30 mouse cellular contexts compared by ENCODE assay signal in the genomic region with DNA sequence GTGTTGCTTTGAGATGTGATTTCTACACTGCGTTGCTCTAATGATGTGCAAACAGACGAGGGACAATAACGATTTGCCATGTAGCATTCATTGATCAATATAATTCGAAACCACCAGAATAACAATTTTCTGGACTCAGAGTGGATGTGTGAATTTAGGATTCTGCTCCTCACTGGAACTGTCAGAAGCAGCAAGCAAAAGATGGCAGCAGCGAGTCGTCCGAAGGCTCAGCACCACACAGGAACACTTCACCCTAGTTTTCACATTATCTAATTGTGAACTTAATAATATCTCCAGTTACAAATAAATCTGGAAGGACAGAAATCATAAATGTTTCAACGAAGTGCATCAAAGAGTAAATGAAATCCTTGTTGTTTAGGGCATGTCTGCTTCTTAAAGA. TPM values are rescaled to one million over a fixed set of nuclear protein-coding genes. Genes with fewer than 3 reads are reported as not detected.
DNase-seq lines count a peak whose midpoint lies in the region; ATAC-seq and TF ChIP-seq lines count a peak whose summit lies in the region.
"Had no signal": no experiment of that assay in that cellular context is flagged by ENCODE, and none has a peak within 500 bp of the region (broad histone marks: within the 10 kb centered on the region; RNA-seq: fewer than 3 reads in every experiment).

No protein-coding gene starts in this region.

- H3K36me3 ChIP-seq in forebrain, embryonic 14.5 days (ENCODE audit: control insufficient read depth, insufficient read depth, low read length) = no peaks in the 10 kb centered on the region
- H3K36me3 ChIP-seq in forebrain, embryonic 10.5 days (replicated peaks) = no peaks in the 10 kb centered on the region
- H3K36me3 ChIP-seq: embryonic facial prominence, embryonic 15.5 days; heart, embryonic 13.5 days; hindbrain, embryonic 12.5 days; limb, embryonic 12.5 days; midbrain, embryonic 13.5 days; neural tube, embryonic 13.5 days had no signal

- H3K27me3 ChIP-seq in forebrain, embryonic 14.5 days (replicated peaks; ENCODE audit: control insufficient read depth, insufficient read depth, low read length) = no peaks in the 10 kb centered on the region
- peaks cover 38% of the 10 kb centered on the region for H3K27me3 ChIP-seq in forebrain, embryonic 10.5 days (ENCODE audit: poor library complexity, severe bottlenecking)

- H3K27ac ChIP-seq in forebrain, embryonic 14.5 days (ENCODE audit: low read depth, low read length) = no peak overlapping the region
- H3K27ac ChIP-seq in forebrain, embryonic 10.5 days = no peak overlapping the region
- H3K27ac ChIP-seq in left cerebral cortex, adult 2 months = no peak overlapping the region
- no peak overlapping the region for H3K27ac ChIP-seq in embryonic fibroblast, embryonic 13.5 days (ENCODE audit: insufficient read depth, low read length)
- H3K27ac ChIP-seq: embryonic facial prominence, embryonic 15.5 days; heart, adult 2 months; heart, embryonic 13.5 days; hindbrain, embryonic 12.5 days; limb, embryonic 12.5 days; midbrain, embryonic 13.5 days; neural tube, embryonic 13.5 days had no signal

- intact Hi-C loops in left cerebral cortex, adult 2 months (cut with DNase I) = loop anchor here (2.0 to 10.0 kb wide), 7 partner anchors 107 to 1093 kb away; no protein-coding TSS in a partner anchor
- intact Hi-C loops in left cerebral cortex, postnatal 10 days (cut with DNase I) = loop anchor here (5.0 to 10.0 kb wide), 5 partner anchors 115 to 1095 kb away; no protein-coding TSS in a partner anchor
- intact Hi-C loops in heart, postnatal 14 days (cut with DNase I) = no loop called here

- TF ChIP-seq CTCF in left cerebral cortex, adult 2 months (IDR thresholded peaks at IDR 0.05) = peak; percentile 50
- TF ChIP-seq CTCF in embryonic fibroblast, embryonic 13.5 days (IDR thresholded peaks at IDR 0.05; ENCODE audit: borderline replicate concordance, insufficient read depth, low read length) = peak; percentile 30; the same call in 1 of the 2 replicates

- no peak for ATAC-seq in forebrain, embryonic 14.5 days
- ATAC-seq: activated CD4-positive, CD25-positive, alpha-beta regulatory T cell, adult 4 months; inflammation-experienced regulatory T-cells, adult 6 months; liver, postnatal 0 days; midbrain, embryonic 13.5 days had no signal

- peaks cover 12% of the 10 kb centered on the region for H3K4me1 ChIP-seq in forebrain, embryonic 14.5 days (ENCODE audit: control insufficient read depth, insufficient read depth, low read length)
- H3K4me1 ChIP-seq in forebrain, embryonic 10.5 days = peaks cover 24% of the 10 kb centered on the region
- no peaks in the 10 kb centered on the region for H3K4me1 ChIP-seq in embryonic fibroblast, embryonic 13.5 days (ENCODE audit: control insufficient read depth, insufficient read depth, low read length)
- H3K4me1 ChIP-seq: limb, embryonic 12.5 days had no signal

- DNase-seq in forebrain, embryonic 14.5 days (ENCODE audit: low spot score) = peak; percentile 27
- DNase-seq in forebrain, embryonic 10.5 days (ENCODE audit: extremely low spot score, low spot score) = no peak
- peak; percentile 24 to 31 for DNase-seq in left cerebral cortex, adult 2 months (ENCODE audit: extremely low spot score in 1 of 2, low spot score in 2 of 2)
- DNase-seq in left cerebral cortex, postnatal 10 days (ENCODE audit: extremely low spot score in 1 of 2, low spot score in 2 of 2) = no peak
- peak; percentile 41 to 51 for DNase-seq in right cerebral cortex, postnatal 10 days (ENCODE audit: low spot score in 2 of 2)
- DNase-seq in right cerebral cortex, postnatal 14 days = no peak
- no peak for DNase-seq in heart, postnatal 14 days
- DNase-seq: adrenal gland, adult 8-10 months; B cell, adult 2 months; gastrocnemius, postnatal 36 days; heart, adult 2 months; kidney, adult 8-10 months; kidney, postnatal 25 days; liver, postnatal 0 days; lung, postnatal 10 days; retina, postnatal 1 day; spleen, adult 18-20 months; thymus, postnatal 14 days had no signal

- WGBS in forebrain, embryonic 14.5 days = 74% methylated on average over 8 of the region's 8 CpGs
- WGBS in forebrain, embryonic 10.5 days = 80% methylated on average over 8 of the region's 8 CpGs

- H3K9ac ChIP-seq in forebrain, embryonic 14.5 days (ENCODE audit: low read length) = no peak overlapping the region
- H3K9ac ChIP-seq: embryonic facial prominence, embryonic 15.5 days; heart, embryonic 13.5 days; hindbrain, embryonic 12.5 days; limb, embryonic 12.5 days; liver, postnatal 0 days; midbrain, embryonic 13.5 days; neural tube, embryonic 13.5 days had no signal

- no peak for TF ChIP-seq POLR2A in embryonic fibroblast, embryonic 13.5 days (IDR thresholded peaks at IDR 0.05; ENCODE audit: low read depth, low read length)

- H3K4me2 ChIP-seq in forebrain, embryonic 14.5 days (ENCODE audit: low read length) = no peak overlapping the region
- H3K4me2 ChIP-seq: embryonic facial prominence, embryonic 15.5 days; heart, embryonic 13.5 days; hindbrain, embryonic 12.5 days; limb, embryonic 12.5 days; liver, embryonic 11.5 days; midbrain, embryonic 13.5 days; neural tube, embryonic 13.5 days had no signal

- H3K4me3 ChIP-seq in forebrain, embryonic 14.5 days (ENCODE audit: low read depth, low read length) = no peak overlapping the region
- no peak overlapping the region for H3K4me3 ChIP-seq in forebrain, embryonic 10.5 days
- no peak overlapping the region for H3K4me3 ChIP-seq in left cerebral cortex, adult 2 months
- H3K4me3 ChIP-seq in embryonic fibroblast, embryonic 13.5 days (ENCODE audit: insufficient read depth, low read length) = no peak overlapping the region
- H3K4me3 ChIP-seq: embryonic facial prominence, embryonic 15.5 days; heart, adult 2 months; heart, embryonic 13.5 days; hindbrain, embryonic 12.5 days; limb, embryonic 12.5 days; midbrain, embryonic 13.5 days; myocyte; neural tube, embryonic 13.5 days had no signal

- no peaks in the 10 kb centered on the region for H3K9me3 ChIP-seq in forebrain, embryonic 14.5 days (replicated peaks; ENCODE audit: control insufficient read depth, low read length)
- H3K9me3 ChIP-seq in forebrain, embryonic 10.5 days = no peaks in the 10 kb centered on the region
- H3K9me3 ChIP-seq: embryonic facial prominence, embryonic 15.5 days; heart, embryonic 13.5 days; hindbrain, embryonic 12.5 days; limb, embryonic 12.5 days; midbrain, embryonic 13.5 days; neural tube, embryonic 13.5 days had no signal

RNA-seq across cellular contexts. Expression of a gene that starts 2.4 kb away (rescaled TPM):
- 45.1 and 59.1 TPM in 2 replicates for polyA plus RNA-seq in forebrain, embryonic 14.5 days (2014; fragmentation: Nextera tagmentation; extraction: Ambion mirVana)
- polyA plus RNA-seq in forebrain, embryonic 10.5 days (2016; fragmentation: Nextera tagmentation; extraction: Ambion mirVana) = 23.4 and 25.3 TPM in 2 replicates
- 100 to 1,000 TPM; 274 to 276 TPM for total RNA-seq in left cerebral cortex, adult 2 months (2021)
- 100 to 1,000 TPM; 285 to 297 TPM for total RNA-seq in left cerebral cortex, postnatal 10 days (2021)
- polyA plus RNA-seq in embryonic fibroblast, embryonic 13.5 days (2011; ENCODE audit: insufficient read length, low read depth, missing spikeins) = 6.5 and 8.6 TPM in 2 replicates
- under 1 TPM; 0.17 to 0.22 TPM for total RNA-seq in heart, postnatal 14 days (2021)
- total RNA-seq: gastrocnemius, postnatal 36 days; MEL had no signal

Comparison
In these comparisons a context has a peak if more than half of its experiments do, and no peak if none do; other contexts are left out.
1. DNase-seq: peak in forebrain, embryonic 14.5 days (single experiment), left cerebral cortex, adult 2 months (2 of 2) and right cerebral cortex, postnatal 10 days (2 of 2); none in forebrain, embryonic 10.5 days (single experiment), left cerebral cortex, postnatal 10 days (0 of 2), right cerebral cortex, postnatal 14 days (single experiment) and heart, postnatal 14 days (0 of 2).
2. RNA of a gene that starts 2.4 kb away (total RNA-seq): 285 to 297 TPM in left cerebral cortex, postnatal 10 days and 274 to 276 TPM in left cerebral cortex, adult 2 months; 0.17 to 0.22 TPM in heart, postnatal 14 days; every median in the first group is over 100 times any median in the second.